Mouse (Mus musculus): ENCODE results near the gene Pdlim5. TPM values are rescaled to one million over a fixed set of nuclear protein-coding genes. Genes with fewer than 3 reads are reported as not detected.

The Pdlim5 gene
- polyA plus RNA-seq, 1 experiment from 2014 or later = 84.5 TPM

DNA sequence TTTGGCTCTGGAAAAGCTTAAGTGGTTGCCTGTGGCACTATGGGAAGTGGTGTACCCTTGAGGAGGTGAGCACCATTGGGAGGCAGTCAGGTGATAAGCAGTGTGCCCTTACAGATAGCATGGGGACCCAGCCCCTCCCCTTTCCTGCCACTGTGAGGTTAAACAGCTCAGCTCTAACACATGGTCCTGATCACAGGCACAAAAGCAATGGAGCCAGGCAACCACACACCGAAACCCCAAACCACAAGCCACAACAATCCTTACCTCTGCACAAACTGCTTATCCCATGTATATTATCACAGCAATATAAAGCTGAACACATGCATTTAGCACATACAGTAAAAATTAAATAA is 114.4 kb downstream of the Pdlim5 start:
- DNase-seq (ENCODE audit: low spot score) = peak; percentile 22
- H3K36me3 ChIP-seq (ENCODE audit: control insufficient read depth, insufficient read depth, low read length) = no peaks in the 10 kb centered on the region
- H3K9me3 ChIP-seq (ENCODE audit: control insufficient read depth, low read length) = no peaks in the 10 kb centered on the region
- H3K4me2 ChIP-seq (ENCODE audit: low read depth, low read length) = no peak overlapping the region
- no peaks in the 10 kb centered on the region; the same call in 1 of the 2 replicates for H3K27me3 ChIP-seq (replicated peaks; ENCODE audit: control insufficient read depth, insufficient read depth, low read length)
- no peaks in the 10 kb centered on the region for H3K4me1 ChIP-seq (ENCODE audit: control insufficient read depth, insufficient read depth, low read length)
- no peak overlapping the region for H3K9ac ChIP-seq (ENCODE audit: low read depth, low read length)
- peak; percentile 72 for ATAC-seq (ENCODE audit: low read depth)
- H3K27ac ChIP-seq (replicated peaks; ENCODE audit: low read depth, low read length) = no peak overlapping the region
- 23% methylated on average over 1 of the region's 1 CpGs for WGBS
- no peak overlapping the region for H3K4me3 ChIP-seq (ENCODE audit: low read depth, low read length)

DNA sequence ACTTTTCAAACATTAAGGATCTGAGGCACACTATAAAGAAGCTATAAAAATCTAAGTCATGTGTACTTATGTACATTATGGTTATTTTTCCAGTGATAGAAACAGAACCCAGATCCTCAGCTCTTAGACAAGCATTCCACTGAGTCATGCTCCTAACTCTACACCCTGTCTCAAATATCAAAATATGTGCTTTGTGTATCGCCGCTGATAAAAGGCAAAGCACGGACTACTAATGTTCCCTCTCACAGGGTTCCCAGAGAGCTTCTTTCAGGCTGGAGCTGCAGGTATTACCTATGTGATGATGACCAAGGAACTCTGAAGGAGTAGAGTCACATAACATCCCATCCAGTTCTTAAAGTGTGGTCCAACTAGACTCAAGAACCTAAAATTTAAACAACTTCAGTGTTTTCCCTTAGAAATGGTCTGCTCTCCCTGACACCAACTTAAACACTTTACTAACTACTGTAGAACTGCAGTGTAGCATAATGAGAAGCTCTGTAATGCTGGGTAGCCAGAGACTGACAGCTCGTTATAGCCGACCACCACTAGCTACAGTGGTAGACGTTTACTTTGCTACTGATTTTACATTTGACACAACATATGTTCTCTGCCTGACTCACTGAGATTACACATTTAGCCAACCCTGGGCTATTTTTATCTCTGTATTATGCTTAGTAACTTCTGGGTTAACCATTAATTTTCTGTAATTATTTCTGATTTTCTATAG is 115.0 kb downstream of the Pdlim5 start:
- H3K4me3 ChIP-seq (ENCODE audit: low read depth, low read length) = no peak overlapping the region
- no peak for DNase-seq (ENCODE audit: low spot score)
- peak; percentile 59 for ATAC-seq (ENCODE audit: low read depth)
- H3K36me3 ChIP-seq (ENCODE audit: control insufficient read depth, insufficient read depth, low read length) = no peaks in the 10 kb centered on the region
- H3K27me3 ChIP-seq (replicated peaks; ENCODE audit: control insufficient read depth, insufficient read depth, low read length) = no peaks in the 10 kb centered on the region; the same call in 1 of the 2 replicates
- 41% methylated on average over 6 of the region's 6 CpGs for WGBS
- H3K9me3 ChIP-seq (ENCODE audit: control insufficient read depth, low read length) = no peaks in the 10 kb centered on the region
- H3K27ac ChIP-seq (replicated peaks; ENCODE audit: low read depth, low read length) = no peak overlapping the region
- no peak overlapping the region for H3K4me2 ChIP-seq (ENCODE audit: low read depth, low read length)
- no peaks in the 10 kb centered on the region for H3K4me1 ChIP-seq (ENCODE audit: control insufficient read depth, insufficient read depth, low read length)
- H3K9ac ChIP-seq (ENCODE audit: low read depth, low read length) = no peak overlapping the region

DNA sequence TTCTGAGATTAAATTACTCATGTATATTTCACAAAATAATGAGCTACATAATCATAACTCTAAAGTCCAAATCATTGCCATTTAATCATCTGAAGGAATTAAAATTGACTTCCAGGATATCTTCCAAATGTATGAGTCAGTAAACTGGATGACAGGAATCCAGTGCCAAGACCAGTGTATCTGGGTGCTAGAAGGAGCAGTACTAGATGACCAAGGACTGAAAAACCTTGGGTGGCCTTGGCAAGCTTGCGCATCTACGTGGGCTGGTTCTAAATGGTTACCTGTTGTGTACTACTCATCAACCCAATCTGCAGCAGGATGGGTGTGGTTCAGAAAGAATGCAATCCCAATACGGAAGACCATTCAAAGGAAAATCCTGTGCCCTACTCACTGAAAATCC is 116.5 kb downstream of the Pdlim5 start:
- no peak for ATAC-seq (ENCODE audit: low read depth)

DNA sequence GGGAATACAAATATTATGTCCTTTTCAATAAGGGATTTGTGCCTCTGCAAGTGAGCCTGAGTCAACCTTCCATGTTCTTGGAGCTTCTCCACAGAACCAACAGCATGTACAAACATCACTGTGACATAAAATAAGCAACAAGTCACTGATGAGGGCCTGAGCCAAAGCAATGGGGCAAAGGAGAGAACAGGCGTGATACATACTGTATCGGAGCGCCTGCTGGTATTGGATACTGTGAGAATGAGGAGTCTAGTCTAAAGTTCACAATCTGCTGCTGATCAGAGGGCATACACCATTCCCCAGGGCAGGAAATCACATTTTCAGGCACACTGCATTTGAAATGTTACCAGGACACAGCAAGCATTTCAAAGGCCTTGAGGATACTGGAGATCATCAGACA is 119.0 kb downstream of the Pdlim5 start:
- no peak for ATAC-seq (ENCODE audit: low read depth)
- 86% methylated on average over 3 of the region's 3 CpGs for WGBS
- Histone ChIP-seq H3K9me3 (ENCODE audit: control insufficient read depth, low read length) (no peaks in the 10 kb centered on the region), H3K4me1 (ENCODE audit: control insufficient read depth, insufficient read depth, low read length) (no peaks in the 10 kb centered on the region), H3K27me3 (replicated peaks; ENCODE audit: control insufficient read depth, insufficient read depth, low read length) (no peaks in the 10 kb centered on the region; the same call in 1 of the 2 replicates), H3K9ac (ENCODE audit: low read depth, low read length) (no peak overlapping the region), H3K4me3 (ENCODE audit: low read depth, low read length) (no peak overlapping the region), H3K36me3 (ENCODE audit: control insufficient read depth, insufficient read depth, low read length) (no peaks in the 10 kb centered on the region), H3K27ac (replicated peaks; ENCODE audit: low read depth, low read length) (no peak overlapping the region), H3K4me2 (ENCODE audit: low read depth, low read length) (no peak overlapping the region)
- no peak for DNase-seq (ENCODE audit: low spot score)

More for the DNA sequence above, 116.5 kb downstream of the Pdlim5 start:
- Histone ChIP-seq H3K36me3 (ENCODE audit: control insufficient read depth, insufficient read depth, low read length) (no peaks in the 10 kb centered on the region), H3K27me3 (replicated peaks; ENCODE audit: control insufficient read depth, insufficient read depth, low read length) (no peaks in the 10 kb centered on the region; the same call in 1 of the 2 replicates), H3K4me2 (ENCODE audit: low read depth, low read length) (no peak overlapping the region), H3K4me3 (ENCODE audit: low read depth, low read length) (no peak overlapping the region), H3K9me3 (ENCODE audit: control insufficient read depth, low read length) (no peaks in the 10 kb centered on the region), H3K27ac (replicated peaks; ENCODE audit: low read depth, low read length) (no peak overlapping the region), H3K4me1 (ENCODE audit: control insufficient read depth, insufficient read depth, low read length) (no peaks in the 10 kb centered on the region), H3K9ac (ENCODE audit: low read depth, low read length) (no peak overlapping the region)
- DNase-seq (ENCODE audit: low spot score) = no peak
- 86% methylated on average over 3 of the region's 3 CpGs for WGBS

DNA sequence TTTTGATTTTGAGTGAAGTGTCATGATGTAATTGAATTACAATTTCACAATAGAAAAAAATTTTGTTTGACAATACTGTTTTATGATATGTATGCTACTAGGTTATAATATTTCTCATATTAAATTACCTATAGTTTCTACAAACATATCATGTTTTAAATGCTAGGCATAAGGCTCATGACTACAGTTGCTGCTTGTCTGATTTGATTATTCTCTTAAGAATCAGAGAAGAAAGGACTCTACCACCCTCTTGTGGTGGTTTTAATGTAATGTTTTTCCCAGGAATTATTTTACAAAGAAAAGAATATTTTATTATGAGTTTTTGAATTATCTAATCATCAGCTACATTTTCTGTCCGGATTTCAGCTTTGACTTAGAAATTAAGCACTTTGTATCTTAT is 120.5 kb downstream of the Pdlim5 start:
- Histone ChIP-seq H3K4me3 (ENCODE audit: low read depth, low read length) (no peak overlapping the region), H3K9ac (ENCODE audit: low read depth, low read length) (no peak overlapping the region), H3K36me3 (ENCODE audit: control insufficient read depth, insufficient read depth, low read length) (no peaks in the 10 kb centered on the region), H3K27ac (replicated peaks; ENCODE audit: low read depth, low read length) (no peak overlapping the region), H3K4me1 (ENCODE audit: control insufficient read depth, insufficient read depth, low read length) (no peaks in the 10 kb centered on the region), H3K4me2 (ENCODE audit: low read depth, low read length) (no peak overlapping the region), H3K27me3 (replicated peaks; ENCODE audit: control insufficient read depth, insufficient read depth, low read length) (no peaks in the 10 kb centered on the region; the same call in 1 of the 2 replicates), H3K9me3 (ENCODE audit: control insufficient read depth, low read length) (no peaks in the 10 kb centered on the region)
- WGBS = 3% methylated on average over 1 of the region's 1 CpGs
- no peak for ATAC-seq (ENCODE audit: low read depth)
- DNase-seq (ENCODE audit: low spot score) = peak; percentile 77

DNA sequence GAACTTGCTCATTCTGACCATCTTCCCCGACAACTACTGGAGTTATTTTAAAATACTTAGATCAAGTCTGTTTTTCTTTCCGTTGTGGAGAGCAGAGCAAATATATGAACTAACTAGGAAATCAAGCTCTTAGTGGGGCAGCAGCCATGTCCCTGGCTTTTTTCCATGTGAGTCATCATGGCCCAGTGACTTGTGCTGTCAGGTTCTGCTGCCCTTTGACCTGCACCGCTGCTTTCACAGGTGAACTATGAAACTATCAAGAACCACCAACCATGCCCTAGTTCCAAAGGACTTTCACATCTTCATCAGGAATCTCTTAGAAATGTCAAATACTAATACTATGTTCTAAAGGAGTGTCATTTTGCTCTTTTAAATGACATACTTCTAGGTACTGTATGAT is 121.0 kb downstream of the Pdlim5 start:
- H3K27me3 ChIP-seq (replicated peaks; ENCODE audit: control insufficient read depth, insufficient read depth, low read length) = no peaks in the 10 kb centered on the region; the same call in 1 of the 2 replicates

DNA sequence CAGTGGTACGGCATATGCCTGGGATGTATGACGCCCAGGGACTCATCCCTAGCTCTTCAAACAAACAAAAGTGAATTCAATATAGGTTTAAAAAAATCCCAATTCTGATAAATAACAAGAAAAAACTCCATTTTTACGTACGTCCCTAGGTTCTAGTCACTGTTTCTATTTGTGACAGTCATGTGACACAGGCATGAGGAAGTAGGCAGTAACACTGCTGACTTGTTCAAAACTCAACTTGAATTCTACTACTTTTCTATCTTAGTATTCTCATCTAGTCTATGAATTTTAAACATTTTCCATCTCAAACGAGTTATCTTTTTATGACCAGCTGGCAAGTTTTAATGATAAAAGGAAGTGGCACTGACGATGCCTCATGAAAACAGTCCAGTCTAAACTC is 122.2 kb downstream of the Pdlim5 start:
- WGBS = 85% methylated on average over 6 of the region's 6 CpGs

More for the DNA sequence above, 121.0 kb downstream of the Pdlim5 start:
- no peak overlapping the region for H3K4me2 ChIP-seq (ENCODE audit: low read depth, low read length)
- no peak overlapping the region for H3K9ac ChIP-seq (ENCODE audit: low read depth, low read length)
- no peaks in the 10 kb centered on the region for H3K36me3 ChIP-seq (ENCODE audit: control insufficient read depth, insufficient read depth, low read length)
- H3K4me1 ChIP-seq (ENCODE audit: control insufficient read depth, insufficient read depth, low read length) = no peaks in the 10 kb centered on the region
- no peaks in the 10 kb centered on the region for H3K9me3 ChIP-seq (ENCODE audit: control insufficient read depth, low read length)
- WGBS = 84% methylated on average over 3 of the region's 3 CpGs
- H3K27ac ChIP-seq (replicated peaks; ENCODE audit: low read depth, low read length) = no peak overlapping the region
- ATAC-seq (ENCODE audit: low read depth) = no peak
- DNase-seq (ENCODE audit: low spot score) = no peak
- H3K4me3 ChIP-seq (ENCODE audit: low read depth, low read length) = no peak overlapping the region

DNA sequence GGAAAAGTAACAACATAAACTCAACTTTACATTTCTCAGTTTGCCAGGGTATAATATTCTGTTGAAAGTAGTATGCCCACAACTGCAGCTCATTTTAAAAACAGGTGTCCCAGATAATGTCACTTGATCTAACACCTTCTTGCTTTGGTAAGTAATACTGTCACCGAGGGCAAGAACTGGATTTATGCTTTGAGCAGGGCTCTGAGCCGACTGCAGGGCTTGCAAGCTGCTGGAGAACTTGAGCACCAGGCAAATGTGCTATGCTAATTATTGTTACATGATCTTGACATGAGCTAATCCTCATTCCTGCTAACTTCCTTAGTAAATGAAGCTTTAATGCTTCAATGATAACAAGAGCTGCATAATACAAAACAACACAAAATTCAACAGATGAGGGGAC is 139.1 kb downstream of the Pdlim5 start:
- 0 out of 2 replicates have a peak, but pooled peaks cover 3% of the 10 kb centered on the region for H3K4me1 ChIP-seq (ENCODE audit: control insufficient read depth, insufficient read depth, low read length)
- WGBS = 34% methylated on average over 2 of the region's 2 CpGs
- H3K9me3 ChIP-seq (ENCODE audit: control insufficient read depth, low read length) = no peaks in the 10 kb centered on the region
- DNase-seq (ENCODE audit: low spot score) (peak; percentile 77), ATAC-seq (ENCODE audit: low read depth) (peak; percentile 80)
- no peaks in the 10 kb centered on the region for H3K36me3 ChIP-seq (ENCODE audit: control insufficient read depth, insufficient read depth, low read length)
- H3K4me2 ChIP-seq (ENCODE audit: low read depth, low read length) = no peak overlapping the region
- H3K27me3 ChIP-seq (replicated peaks; ENCODE audit: control insufficient read depth, insufficient read depth, low read length) = no peaks in the 10 kb centered on the region
- no peak overlapping the region for H3K4me3 ChIP-seq (ENCODE audit: low read depth, low read length)
- no peak overlapping the region for H3K27ac ChIP-seq (replicated peaks; ENCODE audit: low read depth, low read length)
- H3K9ac ChIP-seq (ENCODE audit: low read depth, low read length) = no peak overlapping the region

More for the DNA sequence above, 122.2 kb downstream of the Pdlim5 start:
- Histone ChIP-seq H3K4me3 (ENCODE audit: low read depth, low read length) (no peak overlapping the region), H3K27ac (replicated peaks; ENCODE audit: low read depth, low read length) (no peak overlapping the region), H3K36me3 (ENCODE audit: control insufficient read depth, insufficient read depth, low read length) (no peaks in the 10 kb centered on the region), H3K27me3 (replicated peaks; ENCODE audit: control insufficient read depth, insufficient read depth, low read length) (no peaks in the 10 kb centered on the region; the same call in 1 of the 2 replicates), H3K9me3 (ENCODE audit: control insufficient read depth, low read length) (no peaks in the 10 kb centered on the region), H3K9ac (ENCODE audit: low read depth, low read length) (no peak overlapping the region), H3K4me2 (ENCODE audit: low read depth, low read length) (no peak overlapping the region), H3K4me1 (ENCODE audit: control insufficient read depth, insufficient read depth, low read length) (no peaks in the 10 kb centered on the region)
- ATAC-seq (ENCODE audit: low read depth) (no peak), DNase-seq (ENCODE audit: low spot score) (no peak)

DNA sequence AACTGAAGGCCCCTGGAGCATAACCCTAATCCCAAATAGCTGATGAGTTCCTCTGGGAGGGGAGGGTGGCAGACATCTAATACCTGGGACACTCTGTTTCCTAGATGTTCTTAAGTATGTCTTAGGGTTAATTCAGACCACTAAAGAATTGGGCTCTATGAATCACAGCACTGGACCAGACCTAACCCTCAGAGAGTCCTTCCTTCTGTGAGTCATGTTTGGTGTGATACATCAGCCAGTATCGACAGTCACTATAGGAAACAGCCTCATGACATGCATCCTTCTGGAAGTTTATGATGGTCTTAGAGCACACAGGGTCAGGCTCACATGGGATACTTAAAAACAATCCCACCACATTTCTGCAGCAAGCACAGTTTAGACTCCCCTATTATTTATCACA is 143.4 kb downstream of the Pdlim5 start:
- no peak overlapping the region for H3K27ac ChIP-seq (replicated peaks; ENCODE audit: low read depth, low read length)
- H3K36me3 ChIP-seq (ENCODE audit: control insufficient read depth, insufficient read depth, low read length) = no peaks in the 10 kb centered on the region
- H3K4me1 ChIP-seq (ENCODE audit: control insufficient read depth, insufficient read depth, low read length) = 0 out of 2 replicates have a peak, but pooled peaks cover 3% of the 10 kb centered on the region
- H3K9ac ChIP-seq (ENCODE audit: low read depth, low read length) = no peak overlapping the region
- no peaks in the 10 kb centered on the region for H3K27me3 ChIP-seq (replicated peaks; ENCODE audit: control insufficient read depth, insufficient read depth, low read length)
- ATAC-seq (ENCODE audit: low read depth) = no peak
- 83% methylated on average over 1 of the region's 1 CpGs for WGBS
- no peak overlapping the region for H3K4me2 ChIP-seq (ENCODE audit: low read depth, low read length)
- no peaks in the 10 kb centered on the region for H3K9me3 ChIP-seq (ENCODE audit: control insufficient read depth, low read length)
- no peak for DNase-seq (ENCODE audit: low spot score)
- H3K4me3 ChIP-seq (ENCODE audit: low read depth, low read length) = no peak overlapping the region

All from embryonic facial prominence, embryonic 14.5 days (tissue).